In genomic region chr15:93913462-93913861, GRCm38 (mm10) we compare ENCODE assay signal across 14 mouse cellular contexts.
DNase-seq lines count a peak whose midpoint lies in the region; ATAC-seq and TF ChIP-seq lines count a peak whose summit lies in the region.
"Had no signal": no experiment of that assay in that cellular context is flagged by ENCODE, and none has a peak within 500 bp of the region (broad histone marks: within the 10 kb centered on the region; RNA-seq: fewer than 3 reads in every experiment).

No protein-coding gene starts in this region.

- no peak overlapping the region for H3K9ac ChIP-seq in hindbrain, embryonic 13.5 days
- no peak overlapping the region for H3K9ac ChIP-seq in hindbrain, postnatal 0 days (replicated peaks; ENCODE audit: low read length)
- H3K9ac ChIP-seq in limb, embryonic 12.5 days (replicated peaks) = no peak overlapping the region
- H3K9ac ChIP-seq: forebrain, embryonic 13.5 days; lung, embryonic 14.5 days; midbrain, embryonic 13.5 days had no signal

- no peaks in the 10 kb centered on the region for H3K9me3 ChIP-seq in hindbrain, embryonic 13.5 days
- no peaks in the 10 kb centered on the region for H3K9me3 ChIP-seq in hindbrain, postnatal 0 days (ENCODE audit: low read length)
- H3K9me3 ChIP-seq in limb, embryonic 12.5 days = no peaks in the 10 kb centered on the region
- H3K9me3 ChIP-seq: midbrain, embryonic 13.5 days had no signal

- TF ChIP-seq CTCF in hindbrain, postnatal 0 days (IDR thresholded peaks at IDR 0.05; ENCODE audit: low read depth) = no peak

- H3K4me3 ChIP-seq in hindbrain, embryonic 13.5 days = no peak overlapping the region
- H3K4me3 ChIP-seq in hindbrain, postnatal 0 days (ENCODE audit: low read length) = no peak overlapping the region
- H3K4me3 ChIP-seq in limb, embryonic 12.5 days (replicated peaks) = no peak overlapping the region
- H3K4me3 ChIP-seq: forebrain, embryonic 13.5 days; midbrain, embryonic 13.5 days had no signal

- H3K27ac ChIP-seq in hindbrain, embryonic 13.5 days = peak overlapping the region; percentile 42; the same call in 1 of the 2 replicates
- H3K27ac ChIP-seq in hindbrain, postnatal 0 days = no peak overlapping the region
- H3K27ac ChIP-seq in limb, embryonic 12.5 days = 0 out of 2 replicates have a peak overlapping the region, but pooled peaks have one; percentile 41
- H3K27ac ChIP-seq: forebrain, embryonic 13.5 days; midbrain, embryonic 13.5 days had no signal

- ATAC-seq in hindbrain, embryonic 13.5 days (ENCODE audit: low FRiP score) = no peak
- no peak for ATAC-seq in hindbrain, postnatal 0 days
- ATAC-seq in limb, embryonic 12.5 days (ENCODE audit: insufficient number of reproducible peaks, insufficient read depth, low FRiP score, low TSS enrichment, low read depth) = no peak
- ATAC-seq: forebrain, embryonic 13.5 days; midbrain, embryonic 13.5 days had no signal

- H3K36me3 ChIP-seq in hindbrain, embryonic 13.5 days = no peaks in the 10 kb centered on the region
- H3K36me3 ChIP-seq in hindbrain, postnatal 0 days (ENCODE audit: insufficient read depth, low read length) = no peaks in the 10 kb centered on the region
- H3K36me3 ChIP-seq in limb, embryonic 12.5 days = no peaks in the 10 kb centered on the region
- H3K36me3 ChIP-seq: midbrain, embryonic 13.5 days had no signal

- peaks cover 25% of the 10 kb centered on the region for H3K4me1 ChIP-seq in hindbrain, embryonic 13.5 days (replicated peaks)
- H3K4me1 ChIP-seq in hindbrain, postnatal 0 days (ENCODE audit: insufficient read depth, low read length) = no peaks in the 10 kb centered on the region
- peaks cover 43% of the 10 kb centered on the region for H3K4me1 ChIP-seq in limb, embryonic 12.5 days (replicated peaks)

- 46% methylated on average over 5 of the region's 5 CpGs for WGBS in hindbrain, embryonic 13.5 days
- 72% methylated on average over 5 of the region's 5 CpGs for WGBS in hindbrain, postnatal 0 days
- WGBS in limb, embryonic 12.5 days = 42% methylated on average over 5 of the region's 5 CpGs

- no peaks in the 10 kb centered on the region for H3K27me3 ChIP-seq in hindbrain, embryonic 13.5 days
- no peaks in the 10 kb centered on the region for H3K27me3 ChIP-seq in hindbrain, postnatal 0 days (ENCODE audit: insufficient read depth, low read length)
- H3K27me3 ChIP-seq in limb, embryonic 12.5 days = no peaks in the 10 kb centered on the region
- H3K27me3 ChIP-seq: forebrain, embryonic 13.5 days; midbrain, embryonic 13.5 days had no signal

- H3K4me2 ChIP-seq in hindbrain, embryonic 13.5 days = no peak overlapping the region
- H3K4me2 ChIP-seq in hindbrain, postnatal 0 days (ENCODE audit: low read depth, low read length) = no peak overlapping the region
- no peak overlapping the region for H3K4me2 ChIP-seq in limb, embryonic 12.5 days
- H3K4me2 ChIP-seq: forebrain, embryonic 13.5 days; lung, embryonic 14.5 days; midbrain, embryonic 13.5 days had no signal

- DNase-seq in hindbrain, postnatal 0 days (ENCODE audit: low spot score) = no peak
- peak; percentile 31 for DNase-seq in T-cell, adult 2 months (ENCODE audit: low spot score)
- peak; percentile 79 for DNase-seq in thymus, postnatal 25 days
- DNase-seq in urinary bladder, postnatal 10 days (ENCODE audit: low spot score) = no peak
- no peak for DNase-seq in embryo, embryonic 10.5 days (ENCODE audit: low spot score)
- DNase-seq: adrenal gland, adult 8-10 months; cerebellum, adult 11-12 months; kidney, postnatal 4 days; lung, embryonic 14.5 days; right cerebral cortex, postnatal 4 days had no signal

Comparison
In these comparisons a context has a peak if more than half of its experiments do, and no peak if none do; other contexts are left out.
1. DNase-seq: peak in T-cell, adult 2 months (single experiment) and thymus, postnatal 25 days (single experiment); none in hindbrain, postnatal 0 days (single experiment), urinary bladder, postnatal 10 days (single experiment) and embryo, embryonic 10.5 days (single experiment).